Mouse (Mus musculus) kidney, embryonic 15.5 days (tissue): ENCODE measurements around the gene Ksr2. TPM values are rescaled to one million over a fixed set of nuclear protein-coding genes. Genes with fewer than 3 reads are reported as not detected.
A peak's percentile ranks its signal among the peaks of the same experiment; 100 is the strongest.

Experiments used
- ATAC-seq: fragments of 200-750 bp; cut with Nextera tagmentation; replicated peaks from 2 replicates; pipeline ENCODE4 v1.8.0; 2017; ENCODE audit warnings: moderate TSS enrichment; ENCODE audit not compliant: low FRiP score
- H3K27ac ChIP-seq: fragments of 300-500 bp; sonication (generic); 2 replicates; pipeline ENCODE4 v1.5.1; 2015; ENCODE audit warnings: mild to moderate bottlenecking, inconsistent platforms
- H3K27me3 ChIP-seq: fragments of 300-500 bp; sonication (generic); 2 replicates; pipeline ENCODE4 v1.6.1; 2015; ENCODE audit warnings: inconsistent platforms
- H3K36me3 ChIP-seq: fragments of 300-500 bp; sonication (generic); 2 replicates; pipeline ENCODE4 v1.6.1; 2015; ENCODE audit warnings: inconsistent platforms
- H3K4me1 ChIP-seq: fragments of 300-500 bp; sonication (generic); 2 replicates; pipeline ENCODE4 v1.6.1; 2015; ENCODE audit warnings: inconsistent platforms
- H3K4me2 ChIP-seq: fragments of 300-500 bp; sonication (generic); 2 replicates; pipeline ENCODE4 v1.6.1; 2015; ENCODE audit warnings: moderate library complexity, mild to moderate bottlenecking, inconsistent platforms
- H3K4me3 ChIP-seq: fragments of 300-500 bp; sonication (generic); replicated peaks from 2 replicates; pipeline ENCODE4 v1.5.1; 2015; ENCODE audit warnings: mild to moderate bottlenecking, inconsistent platforms
- H3K9ac ChIP-seq: fragments of 300-500 bp; sonication (generic); 2 replicates; pipeline ENCODE4 v1.6.1; 2015; ENCODE audit warnings: mild to moderate bottlenecking, inconsistent platforms
- H3K9me3 ChIP-seq: fragments of 300-500 bp; sonication (generic); replicated peaks from 2 replicates; pipeline ENCODE4 v1.6.1; 2016; ENCODE audit warnings: inconsistent platforms
- WGBS: fragments of 180-500 bp; shearing (Covaris S2); methylation state at CpG from one replicate; pipeline ENCODE4 v1.1.7; 2015; ENCODE audit warnings: mixed read lengths; 5-methylcytosine and 5-hydroxymethylcytosine counted together
- polyA plus RNA-seq: library from polyadenylated mRNA; unstranded; fragments of >200 nt; fragmentation: Nextera tagmentation; extraction: Ambion mirVana; gene quantifications from 2 replicates; pipeline ENCODE4 v1.2.1, GENCODE M21; 2015

The Ksr2 gene
- polyA plus RNA-seq, 1 experiment from 2014 or later: 0.73 TPM

DNA sequence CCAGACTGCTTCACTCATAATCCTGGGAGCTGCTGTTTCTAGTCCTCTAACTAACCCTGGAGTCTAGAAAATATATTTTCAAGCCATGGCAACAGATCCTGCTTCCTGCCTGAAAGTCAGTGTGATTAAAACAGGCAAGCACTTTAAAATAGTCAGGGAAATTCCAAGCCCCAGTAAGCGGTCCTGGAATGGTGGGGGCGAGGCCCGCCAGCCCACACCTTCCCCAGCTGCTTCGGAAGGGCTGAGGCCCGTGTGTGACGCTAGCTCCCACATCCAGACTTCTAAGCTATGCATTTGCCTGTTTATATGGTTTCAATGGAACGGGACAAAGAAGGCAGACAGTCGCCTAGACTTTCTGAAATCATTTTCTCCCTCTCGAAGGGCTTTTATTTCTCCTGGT lies 137.2 kb downstream of the Ksr2 start:
- 0 out of 2 replicates have a peak, but pooled peaks cover 2% of the 10 kb centered on the region for H3K9me3 ChIP-seq
- H3K4me1 ChIP-seq: no peaks in the 10 kb centered on the region; the same call in 1 of the 2 replicates
- no peaks in the 10 kb centered on the region for H3K27me3 ChIP-seq
- no peak for ATAC-seq
- no peak overlapping the region for H3K9ac ChIP-seq
- H3K27ac ChIP-seq: no peak overlapping the region
- no peak overlapping the region for H3K4me2 ChIP-seq
- no peak overlapping the region for H3K4me3 ChIP-seq
- 36% methylated on average over 9 of the region's 9 CpGs for WGBS
- no peaks in the 10 kb centered on the region for H3K36me3 ChIP-seq

DNA sequence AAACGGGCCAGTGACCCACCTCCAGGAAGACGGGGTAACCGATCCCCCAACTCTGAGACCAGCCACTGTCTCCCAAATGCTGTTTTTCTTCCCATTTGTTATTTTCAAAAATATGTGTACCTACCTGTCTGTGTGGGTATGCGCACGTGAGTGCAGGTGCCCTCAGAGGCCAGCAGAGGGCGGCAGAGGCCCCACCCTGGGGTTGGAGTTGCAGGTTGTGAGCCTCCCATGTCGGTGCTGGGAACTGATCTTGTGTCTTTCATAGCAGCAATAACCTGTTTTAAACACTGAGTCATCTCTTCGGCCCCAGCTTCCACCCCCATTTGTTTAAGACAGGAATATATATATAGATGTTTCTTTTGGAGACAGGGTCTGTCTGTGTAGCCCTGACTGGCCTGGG lies 138.3 kb downstream of the Ksr2 start:
- Histone ChIP-seq H3K36me3 (no peaks in the 10 kb centered on the region), H3K4me3 (no peak overlapping the region), H3K9ac (no peak overlapping the region), H3K4me2 (no peak overlapping the region), H3K4me1 (no peaks in the 10 kb centered on the region), H3K27me3 (no peaks in the 10 kb centered on the region), H3K27ac (no peak overlapping the region), H3K9me3 (0 out of 2 replicates have a peak, but pooled peaks cover 2% of the 10 kb centered on the region)
- no peak for ATAC-seq
- WGBS: 94% methylated on average over 8 of the region's 8 CpGs

DNA sequence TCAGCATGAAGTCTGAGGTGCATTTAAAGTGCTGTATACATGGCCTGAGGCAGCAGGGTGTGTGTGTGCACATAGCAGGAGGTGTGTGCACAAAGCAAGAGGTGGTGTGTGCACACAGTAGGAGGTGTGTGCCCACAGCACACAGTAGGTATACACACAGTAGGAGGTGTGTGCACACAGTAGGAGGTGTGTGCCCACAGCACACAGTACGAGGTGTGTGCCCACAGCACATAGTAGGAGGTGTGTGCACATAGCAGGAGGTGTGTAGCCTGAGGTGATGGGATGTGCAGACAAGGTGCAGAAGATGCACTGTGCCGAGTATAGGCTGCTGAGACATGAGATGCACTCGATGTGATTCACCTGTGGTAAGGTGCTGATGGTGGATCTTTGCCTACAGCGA lies 140.7 kb downstream of the Ksr2 start:
- Histone ChIP-seq H3K4me3 (no peak overlapping the region), H3K4me1 (0 out of 2 replicates have a peak, but pooled peaks cover 3% of the 10 kb centered on the region), H3K9ac (no peak overlapping the region), H3K36me3 (no peaks in the 10 kb centered on the region), H3K9me3 (0 out of 2 replicates have a peak, but pooled peaks cover 2% of the 10 kb centered on the region), H3K27me3 (no peaks in the 10 kb centered on the region), H3K4me2 (no peak overlapping the region), H3K27ac (no peak overlapping the region)
- 89% methylated on average over 4 of the region's 4 CpGs for WGBS
- no peak for ATAC-seq

DNA sequence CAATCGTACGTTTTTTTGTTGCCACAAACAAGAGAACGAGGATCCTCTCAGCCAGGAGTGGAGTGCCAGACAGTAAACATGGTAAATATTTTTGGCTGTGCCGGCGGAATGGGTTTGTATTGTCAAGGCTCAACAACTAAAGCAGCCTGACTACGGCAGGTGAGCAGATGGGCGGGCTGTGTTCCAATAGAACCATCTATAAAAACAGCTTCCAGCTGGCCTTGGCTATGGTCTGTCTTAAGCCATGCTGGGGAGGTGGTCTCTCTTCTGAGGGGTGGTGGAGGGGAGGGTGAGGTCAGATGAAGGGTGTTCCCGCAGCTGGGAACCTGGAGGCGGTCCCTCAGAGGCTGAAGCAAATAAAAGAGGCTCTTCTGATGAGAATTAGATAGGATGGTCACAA lies 142.8 kb downstream of the Ksr2 start:
- Histone ChIP-seq H3K36me3 (no peaks in the 10 kb centered on the region), H3K9me3 (0 out of 2 replicates have a peak, but pooled peaks cover 2% of the 10 kb centered on the region), H3K4me1 (0 out of 2 replicates have a peak, but pooled peaks cover 3% of the 10 kb centered on the region), H3K9ac (no peak overlapping the region), H3K27me3 (no peaks in the 10 kb centered on the region), H3K4me2 (no peak overlapping the region), H3K4me3 (no peak overlapping the region), H3K27ac (no peak overlapping the region)
- ATAC-seq: no peak
- WGBS: 75% methylated on average over 9 of the region's 9 CpGs

DNA sequence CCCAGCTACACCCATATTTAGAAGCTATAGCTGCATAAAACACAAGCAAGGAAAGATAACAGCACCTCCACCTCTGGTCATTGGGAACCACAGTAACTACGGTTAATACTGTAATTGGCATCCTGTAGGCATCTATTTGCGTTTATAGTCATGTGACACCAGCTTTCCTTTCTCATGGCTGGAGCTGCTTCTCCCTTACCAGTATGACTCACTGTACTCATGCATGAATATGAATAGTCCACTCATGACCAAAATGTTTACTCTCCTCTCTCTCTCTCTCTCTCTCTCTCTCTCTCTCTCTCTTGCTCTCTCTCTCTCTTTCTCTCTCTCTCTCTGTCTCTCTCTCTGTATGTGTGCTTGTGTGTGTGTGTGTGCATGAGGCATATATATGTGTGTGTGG lies 147.3 kb downstream of the Ksr2 start:
- 76% methylated on average over 2 of the region's 2 CpGs for WGBS
- H3K4me1 ChIP-seq: peaks cover 8% of the 10 kb centered on the region
- H3K9ac ChIP-seq: no peak overlapping the region
- H3K4me2 ChIP-seq: no peak overlapping the region
- ATAC-seq: no peak
- no peak overlapping the region for H3K27ac ChIP-seq
- no peaks in the 10 kb centered on the region for H3K27me3 ChIP-seq
- H3K36me3 ChIP-seq: no peaks in the 10 kb centered on the region
- H3K4me3 ChIP-seq: no peak overlapping the region
- H3K9me3 ChIP-seq: no peaks in the 10 kb centered on the region

DNA sequence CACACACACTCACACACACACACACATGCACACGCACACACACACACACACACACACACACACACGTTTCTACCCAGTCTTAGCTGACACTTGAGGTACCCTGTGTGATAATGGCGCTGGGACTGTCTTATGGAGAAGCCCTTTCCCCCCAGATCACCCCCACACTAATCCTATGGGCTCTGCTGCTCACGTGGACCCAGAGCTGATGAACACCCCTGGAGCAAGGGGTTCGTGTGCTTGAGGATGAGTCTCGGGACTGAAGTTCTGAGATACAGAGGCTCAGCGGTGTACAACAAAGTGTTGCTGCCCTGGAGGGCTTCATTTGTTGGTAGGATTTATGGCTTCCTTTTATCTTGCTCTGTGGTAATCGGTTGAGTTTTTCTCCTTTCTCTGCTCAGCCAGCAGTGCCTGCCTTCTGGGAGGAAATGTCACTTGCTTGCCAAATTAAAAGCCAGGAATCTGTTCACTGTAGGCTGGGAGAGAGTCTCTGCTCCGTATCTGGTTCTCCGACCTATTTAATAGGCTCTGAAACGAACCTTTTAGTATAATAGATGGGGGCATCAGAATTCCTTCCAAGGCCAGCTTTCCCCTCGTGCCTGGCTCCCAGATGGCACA lies 152.4 kb downstream of the Ksr2 start:
- Histone ChIP-seq H3K9me3 (no peaks in the 10 kb centered on the region; the same call in 1 of the 2 replicates), H3K27me3 (no peaks in the 10 kb centered on the region), H3K4me3 (no peak overlapping the region), H3K36me3 (no peaks in the 10 kb centered on the region), H3K9ac (no peak overlapping the region), H3K4me1 (peaks cover 25% of the 10 kb centered on the region), H3K27ac (peak overlapping the region; percentile 27; the same call in 1 of the 2 replicates), H3K4me2 (no peak overlapping the region)
- no peak for ATAC-seq
- 20% methylated on average over 12 of the region's 12 CpGs for WGBS

DNA sequence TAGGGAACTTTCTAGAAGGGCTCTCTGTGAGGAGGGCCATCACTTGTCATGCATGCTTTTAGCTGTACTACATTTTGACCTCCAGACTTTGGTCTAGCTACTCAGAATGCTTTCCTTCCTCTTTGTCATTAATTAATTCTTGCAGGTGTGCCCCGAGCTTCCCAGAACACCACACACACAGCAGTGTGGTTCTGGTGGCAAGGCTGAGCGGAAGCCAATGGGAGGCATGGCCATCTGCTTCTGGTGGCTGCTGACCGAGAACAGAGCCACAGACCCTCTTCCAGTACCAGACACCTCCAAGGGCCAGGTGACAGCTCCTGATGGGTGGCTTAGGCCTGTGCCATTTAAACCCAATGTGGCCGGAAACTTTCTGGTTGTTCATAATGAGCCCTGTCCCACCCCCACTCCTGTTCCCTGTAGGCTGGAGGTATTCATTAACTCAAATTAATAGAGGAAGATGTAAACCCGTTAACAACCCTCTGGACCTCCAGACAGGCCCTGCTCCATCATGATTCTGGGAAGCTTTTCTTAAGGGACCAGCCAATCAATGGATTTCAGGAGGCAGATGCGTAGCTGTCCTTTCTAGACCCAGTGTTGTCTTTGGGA lies 155.5 kb downstream of the Ksr2 start:
- H3K4me3 ChIP-seq: no peak overlapping the region
- H3K36me3 ChIP-seq: no peaks in the 10 kb centered on the region
- WGBS: 71% methylated on average over 6 of the region's 6 CpGs
- H3K27me3 ChIP-seq: no peaks in the 10 kb centered on the region
- ATAC-seq: peak; percentile 38; the same call in 1 of the 2 replicates
- no peak overlapping the region for H3K4me2 ChIP-seq
- no peaks in the 10 kb centered on the region; the same call in 1 of the 2 replicates for H3K9me3 ChIP-seq
- H3K9ac ChIP-seq: no peak overlapping the region
- 0 out of 2 replicates have a peak overlapping the region, but pooled peaks have one; percentile 46 for H3K27ac ChIP-seq
- peaks cover 43% of the 10 kb centered on the region for H3K4me1 ChIP-seq

DNA sequence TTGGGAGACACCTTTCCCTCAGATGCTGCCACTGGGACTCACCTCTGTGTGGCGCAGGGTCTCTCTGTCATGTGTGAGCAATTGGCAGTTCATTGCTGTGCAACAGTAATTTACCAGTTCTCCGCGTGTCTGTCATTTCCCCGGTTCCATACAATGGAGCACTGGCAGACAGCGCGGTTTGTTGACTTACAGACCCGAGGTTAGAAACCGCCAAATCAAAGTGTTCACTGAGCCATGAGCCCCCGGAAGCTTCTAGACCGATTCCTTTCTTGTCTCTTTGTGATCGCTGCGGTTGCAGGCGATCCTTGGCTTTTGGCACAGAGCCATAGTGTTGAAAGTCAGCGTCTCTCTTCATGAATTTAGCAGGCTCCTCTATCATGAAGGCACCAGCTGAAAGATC lies 158.6 kb downstream of the Ksr2 start:
- H3K36me3 ChIP-seq: no peaks in the 10 kb centered on the region
- peak; percentile 44 for ATAC-seq
- no peak overlapping the region for H3K9ac ChIP-seq
- H3K4me1 ChIP-seq: peaks cover 35% of the 10 kb centered on the region
- H3K9me3 ChIP-seq: no peaks in the 10 kb centered on the region; the same call in 1 of the 2 replicates
- peak overlapping the region; percentile 28; the same call in 1 of the 2 replicates for H3K27ac ChIP-seq
- H3K4me2 ChIP-seq: no peak overlapping the region; the same call in 1 of the 2 replicates
- no peaks in the 10 kb centered on the region for H3K27me3 ChIP-seq
- no peak overlapping the region for H3K4me3 ChIP-seq
- 36% methylated on average over 14 of the region's 14 CpGs for WGBS

DNA sequence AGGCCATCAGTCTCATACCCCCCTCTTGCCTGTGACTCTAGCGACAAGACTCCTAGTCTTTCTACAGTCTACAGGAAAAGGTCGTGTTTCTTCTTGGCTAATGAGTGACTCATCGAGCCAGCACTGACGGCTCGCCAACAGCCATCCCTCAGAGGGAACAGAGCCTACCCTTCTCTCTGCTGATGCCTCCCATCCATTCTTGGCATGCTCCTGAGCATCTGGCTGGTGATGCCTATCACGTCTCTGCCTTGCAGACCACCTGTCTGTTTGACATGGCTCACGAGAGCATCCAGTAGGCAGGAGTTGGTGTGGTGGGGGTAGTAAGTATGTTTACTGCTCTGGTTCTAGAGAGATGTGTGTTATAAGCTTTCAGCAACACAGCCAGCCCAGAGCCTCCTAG lies 161.1 kb downstream of the Ksr2 start:
- Histone ChIP-seq H3K27me3 (no peaks in the 10 kb centered on the region), H3K4me3 (no peak overlapping the region), H3K9ac (no peak overlapping the region), H3K4me1 (peaks cover 27% of the 10 kb centered on the region), H3K9me3 (no peaks in the 10 kb centered on the region; the same call in 1 of the 2 replicates), H3K36me3 (no peaks in the 10 kb centered on the region), H3K27ac (no peak overlapping the region), H3K4me2 (no peak overlapping the region)
- 51% methylated on average over 7 of the region's 7 CpGs for WGBS
- ATAC-seq: peak; percentile 48; the same call in 1 of the 2 replicates

DNA sequence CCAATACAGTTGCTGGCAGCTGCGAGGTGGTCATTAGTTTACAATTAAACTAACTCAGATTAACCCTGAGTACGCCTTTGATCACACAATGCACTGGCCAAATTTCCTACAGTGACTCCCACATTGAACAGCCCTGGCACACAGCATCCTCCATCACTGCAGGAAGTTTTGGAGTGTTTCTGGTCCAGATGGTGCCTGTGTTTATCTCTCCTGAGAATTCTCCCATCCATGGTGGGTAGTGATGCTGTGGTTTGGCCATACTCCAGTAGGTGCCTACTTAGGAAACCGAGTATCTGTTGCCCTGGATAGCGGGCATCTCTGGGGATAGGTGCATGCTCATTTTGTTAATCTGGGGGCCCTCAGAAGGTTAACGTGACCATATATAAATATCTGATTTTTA lies 163.8 kb downstream of the Ksr2 start:
- no peak overlapping the region for H3K4me3 ChIP-seq
- no peaks in the 10 kb centered on the region for H3K27me3 ChIP-seq
- no peak overlapping the region for H3K27ac ChIP-seq
- H3K4me1 ChIP-seq: peaks cover 13% of the 10 kb centered on the region
- H3K36me3 ChIP-seq: no peaks in the 10 kb centered on the region
- ATAC-seq: no peak
- H3K4me2 ChIP-seq: no peak overlapping the region
- H3K9ac ChIP-seq: no peak overlapping the region
- H3K9me3 ChIP-seq: no peaks in the 10 kb centered on the region
- 85% methylated on average over 5 of the region's 5 CpGs for WGBS

DNA sequence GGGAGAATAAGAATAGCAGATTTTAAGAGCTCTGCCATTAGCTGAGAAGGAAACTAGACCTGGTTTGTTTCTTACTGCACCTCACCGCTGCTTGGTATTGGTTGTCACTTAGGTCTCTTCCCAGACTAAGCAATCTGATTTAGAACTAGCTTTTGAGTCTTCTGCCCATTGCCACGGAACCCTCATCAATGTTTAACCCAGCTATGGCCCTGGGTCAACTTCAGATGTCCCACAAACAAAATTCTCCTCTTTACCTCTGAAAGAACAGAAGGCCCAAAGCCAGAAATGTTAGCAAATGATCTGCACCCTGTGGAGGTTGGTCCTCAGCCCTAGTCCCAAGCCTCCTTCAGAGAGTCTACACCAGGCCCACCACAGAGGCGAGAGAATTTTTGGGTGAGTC lies 167.9 kb downstream of the Ksr2 start:
- Histone ChIP-seq H3K27me3 (no peaks in the 10 kb centered on the region), H3K9ac (no peak overlapping the region), H3K4me1 (peaks cover 10% of the 10 kb centered on the region; the same call in 1 of the 2 replicates), H3K9me3 (no peaks in the 10 kb centered on the region), H3K4me3 (no peak overlapping the region), H3K36me3 (no peaks in the 10 kb centered on the region), H3K27ac (no peak overlapping the region), H3K4me2 (no peak overlapping the region)
- ATAC-seq: no peak
- WGBS: 79% methylated on average over 3 of the region's 3 CpGs

DNA sequence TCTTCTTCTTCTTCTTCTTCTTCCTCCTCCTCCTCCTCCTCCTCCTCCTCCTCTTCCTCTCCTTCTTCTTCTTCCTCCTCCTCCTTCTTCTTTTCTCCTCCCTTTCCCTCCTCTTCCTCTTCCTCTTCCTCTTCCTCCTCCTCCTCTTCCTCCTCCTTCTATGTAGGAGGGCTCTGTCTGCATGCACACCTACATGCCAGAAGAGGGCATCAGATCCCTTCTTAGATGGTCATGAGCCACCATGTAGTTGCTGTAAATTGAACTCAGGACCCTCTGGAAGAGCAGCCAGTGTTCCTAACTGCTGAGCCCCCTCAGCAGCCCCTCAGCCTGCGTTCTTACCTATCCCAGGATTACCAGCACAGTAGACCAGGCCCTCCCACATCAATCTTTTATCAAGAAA lies 170.6 kb downstream of the Ksr2 start:
- 30% methylated on average over 1 of the region's 1 CpGs for WGBS
- no peak overlapping the region for H3K4me2 ChIP-seq
- no peak for ATAC-seq
- H3K4me3 ChIP-seq: no peak overlapping the region
- 0 out of 2 replicates have a peak overlapping the region, but pooled peaks have one; percentile 23 for H3K27ac ChIP-seq
- H3K27me3 ChIP-seq: no peaks in the 10 kb centered on the region
- H3K9ac ChIP-seq: no peak overlapping the region
- no peaks in the 10 kb centered on the region for H3K36me3 ChIP-seq
- peaks cover 10% of the 10 kb centered on the region; the same call in 1 of the 2 replicates for H3K4me1 ChIP-seq
- H3K9me3 ChIP-seq: no peaks in the 10 kb centered on the region
